Mouse (Mus musculus) liver, adult (tissue): Measurements from ENCODE around the gene Bicd1.

Experiments used
- GATA4 ChIP-seq: IDR thresholded peaks from 2 replicates; pipeline ENCODE4 v1.6.1; 2014; ENCODE audit warnings: mild to moderate bottlenecking, low read length; ENCODE audit not compliant: insufficient replicate concordance

Bicd1 gene

GRCm38 (mm10) chr6:149495925-149496324, 87.2 kb downstream of the Bicd1 start:
- no peak for TF ChIP-seq GATA4

GRCm38 (mm10) chr6:149565720-149566498, 157.2 kb downstream of the Bicd1 start:
- TF ChIP-seq GATA4, result no peak

GRCm38 (mm10) chr6:149567219-149567618, 158.5 kb downstream of the Bicd1 start:
- TF ChIP-seq GATA4, result no peak

GRCm38 (mm10) chr6:149574288-149574687, 165.6 kb downstream of the Bicd1 start:
- no peak for TF ChIP-seq GATA4

- no peak for TF ChIP-seq GATA4
Measured at GRCm38 (mm10) chr6:149580053-149580452, 171.4 kb downstream of the Bicd1 start.

GRCm38 (mm10) chr6:149585708-149586504, 177.2 kb downstream of the Bicd1 start:
- TF ChIP-seq GATA4, result no peak
